Mouse (Mus musculus) MEL (cell line): ENCODE measurements at regions not wholly inside any gene's neighbourhood (a gene's known extent, or its start where the extent isn't known, plus 50 kb on each side); places are given as distances from the start of the nearest gene placed in this dataset.

ENCODE experiments used
- DNase-seq: peaks from one replicate; pipeline ENCODE4 v3.0.0; 2011; ENCODE audit warnings: low read depth, low spot score
- H3K27ac ChIP-seq: 2 replicates; pipeline ENCODE4 v1.5.1; 2012; ENCODE audit warnings: low read depth, mild to moderate bottlenecking, control low read depth, low read length, moderate library complexity; ENCODE audit not compliant: control insufficient read depth
- H3K27me3 ChIP-seq, 2 experiments: fragments of 150-350 bp in 1 of 2; sonication (generic) in 1 of 2; 2 replicates each; pipeline ENCODE4 v1.6.1; 2012; ENCODE audit warnings: low read length in 2 of 2, mild to moderate bottlenecking in 2 of 2, improper control_type of control experiment in 1 of 2, moderate library complexity in 1 of 2; ENCODE audit not compliant: insufficient read depth in 2 of 2, control insufficient read depth in 1 of 2
- H3K36me3 ChIP-seq, 2 experiments: 2 replicates each; pipeline ENCODE4 v1.6.1; 2012 to 2014; ENCODE audit warnings: low read length in 2 of 2, improper control_type of control experiment in 1 of 2, inconsistent platforms in 1 of 2, mild to moderate bottlenecking in 1 of 2; ENCODE audit not compliant: insufficient read depth in 2 of 2, control insufficient read depth in 1 of 2
- H3K4me1 ChIP-seq, 2 experiments: fragments of 150-350 bp in 1 of 2; sonication (generic) in 1 of 2; 2 replicates each; pipeline ENCODE4 v1.6.1; 2012; ENCODE audit warnings: low read length in 2 of 2, improper control_type of control experiment in 1 of 2, mild to moderate bottlenecking in 1 of 2; ENCODE audit not compliant: insufficient read depth in 2 of 2, control insufficient read depth in 1 of 2
- H3K4me3 ChIP-seq, 2 experiments: fragments of 150-350 bp in 1 of 2; sonication (generic) in 1 of 2; 2 replicates each; pipeline ENCODE4 v1.5.1; 2012; ENCODE audit warnings: low read depth in 2 of 2, low read length in 2 of 2, mild to moderate bottlenecking in 2 of 2, moderate library complexity in 2 of 2, control low read depth in 1 of 2, improper control_type of control experiment in 1 of 2; ENCODE audit not compliant: control insufficient read depth in 1 of 2, insufficient read depth in 1 of 2
- H3K79me2 ChIP-seq: 2 replicates; pipeline ENCODE4 v1.6.1; 2012; ENCODE audit warnings: mild to moderate bottlenecking, low read length, moderate library complexity; ENCODE audit not compliant: control insufficient read depth, poor library complexity, insufficient read depth
- H3K9ac ChIP-seq: 2 replicates; pipeline ENCODE4 v1.6.1; 2012; ENCODE audit warnings: low read depth, mild to moderate bottlenecking, control low read depth, low read length, moderate library complexity; ENCODE audit not compliant: control insufficient read depth, poor library complexity, severe bottlenecking
- H3K9me3 ChIP-seq: fragments of 150-350 bp; sonication (generic); replicated peaks from 2 replicates; pipeline ENCODE4 v1.6.1; 2012; ENCODE audit warnings: mild to moderate bottlenecking, low read length, improper control_type of control experiment, moderate library complexity; ENCODE audit not compliant: insufficient read depth
- BHLHE40 ChIP-seq: IDR thresholded peaks from 2 replicates; pipeline ENCODE4 v1.6.1; 2012; ENCODE audit warnings: low read depth, mild to moderate bottlenecking, inconsistent platforms, low read length, improper control_type of control experiment, borderline replicate concordance
- CHD2 ChIP-seq: IDR thresholded peaks from 2 replicates; pipeline ENCODE4 v1.6.1; 2011; ENCODE audit warnings: low read length, improper control_type of control experiment
- E2F4 ChIP-seq: IDR thresholded peaks from 2 replicates; pipeline ENCODE4 v1.6.1; 2011; ENCODE audit warnings: low read depth, low read length, improper control_type of control experiment, borderline replicate concordance
- ELF1 ChIP-seq: IDR thresholded peaks from 2 replicates; pipeline ENCODE4 v1.6.1; 2014; ENCODE audit warnings: low read depth, mild to moderate bottlenecking, inconsistent platforms, low read length, improper control_type of control experiment, moderate library complexity
- ETS1 ChIP-seq: IDR thresholded peaks from 2 replicates; pipeline ENCODE4 v1.6.1; 2012; ENCODE audit warnings: low read depth, mild to moderate bottlenecking, inconsistent platforms, low read length, improper control_type of control experiment, moderate library complexity
- GABPA ChIP-seq: IDR thresholded peaks from 2 replicates; pipeline ENCODE4 v1.6.1; 2012; ENCODE audit warnings: low read depth, mild to moderate bottlenecking, inconsistent platforms, low read length, improper control_type of control experiment, moderate library complexity
- GATA1 ChIP-seq: IDR thresholded peaks from 2 replicates; pipeline ENCODE4 v1.6.1; 2011; ENCODE audit warnings: low read depth, low read length, improper control_type of control experiment
- MYC ChIP-seq: IDR thresholded peaks from 2 replicates; pipeline ENCODE4 v1.6.1; 2011; ENCODE audit warnings: low read depth, mild to moderate bottlenecking, low read length, improper control_type of control experiment, moderate library complexity
- NELFE ChIP-seq: IDR thresholded peaks from 2 replicates; pipeline ENCODE4 v1.6.1; 2011; ENCODE audit warnings: low read depth, low read length, improper control_type of control experiment
- POLR2A ChIP-seq, 2 experiments: IDR thresholded peaks; 2 replicates each; pipeline ENCODE4 v1.6.1; 2011 to 2012; ENCODE audit warnings: low read length in 2 of 2, mild to moderate bottlenecking in 2 of 2, control low read depth in 1 of 2, improper control_type of control experiment in 1 of 2, low read depth in 1 of 2, moderate library complexity in 1 of 2; ENCODE audit not compliant: control insufficient read depth in 1 of 2, insufficient read depth in 1 of 2, poor library complexity in 1 of 2
- POLR2AphosphoS2 ChIP-seq: IDR thresholded peaks from 2 replicates; pipeline ENCODE4 v1.6.1; 2011; ENCODE audit warnings: low read length, improper control_type of control experiment
- POLR2AphosphoS5 ChIP-seq: IDR thresholded peaks from 2 replicates; pipeline ENCODE4 v1.6.1; 2012; ENCODE audit warnings: low read depth, borderline replicate concordance, mild to moderate bottlenecking, inconsistent platforms, low read length, moderate library complexity, mixed read lengths
- TBP ChIP-seq: IDR thresholded peaks from 2 replicates; pipeline ENCODE4 v1.8.0; 2011; ENCODE audit warnings: low read depth, low read length, improper control_type of control experiment
- TCF12 ChIP-seq: IDR thresholded peaks from 2 replicates; pipeline ENCODE4 v1.6.1; 2014; ENCODE audit warnings: low read depth, mild to moderate bottlenecking, inconsistent platforms, low read length, improper control_type of control experiment, moderate library complexity
- USF2 ChIP-seq, 2 experiments: IDR thresholded peaks; 2 replicates each; pipeline ENCODE4 v1.6.1; 2011 to 2012; ENCODE audit warnings: improper control_type of control experiment in 2 of 2, low read length in 2 of 2, borderline replicate concordance in 1 of 2, inconsistent platforms in 1 of 2, low read depth in 1 of 2, mild to moderate bottlenecking in 1 of 2; ENCODE audit not compliant: insufficient read depth in 1 of 2
- ZC3H11A ChIP-seq: IDR thresholded peaks from 2 replicates; pipeline ENCODE4 v1.6.1; 2012; ENCODE audit warnings: low read depth, mild to moderate bottlenecking, inconsistent platforms, low read length, improper control_type of control experiment
- ZMIZ1 ChIP-seq: IDR thresholded peaks from 2 replicates; pipeline ENCODE4 v1.6.1; 2012; ENCODE audit warnings: low read depth, mild to moderate bottlenecking, inconsistent platforms, low read length, improper control_type of control experiment, moderate library complexity
- ZNF384 ChIP-seq: IDR thresholded peaks from 2 replicates; pipeline ENCODE4 v1.6.1; 2012; ENCODE audit warnings: low read depth, mild to moderate bottlenecking, inconsistent platforms, low read length, improper control_type of control experiment

GRCm38 (mm10) chr12:56224142-56224895, 121.4 kb downstream of the Mbip start:
- no peak for DNase-seq
- Histone ChIP-seq H3K27me3 (no peaks in the 10 kb centered on the region), H3K9ac (no peak overlapping the region), H3K9me3 (no peaks in the 10 kb centered on the region), H3K36me3 (no peaks in the 10 kb centered on the region), H3K79me2 (no peaks in the 10 kb centered on the region), H3K4me3 (no peak overlapping the region), H3K4me1 (no peaks in the 10 kb centered on the region), H3K27ac (no peak overlapping the region)
- TF ChIP-seq CHD2 (no peak), POLR2AphosphoS2 (no peak), E2F4 (no peak), NELFE (no peak), TCF12 (no peak), BHLHE40 (no peak), MYC (no peak), GABPA (no peak), ZNF384 (no peak), TBP (no peak), POLR2AphosphoS5 (no peak)

DNA sequence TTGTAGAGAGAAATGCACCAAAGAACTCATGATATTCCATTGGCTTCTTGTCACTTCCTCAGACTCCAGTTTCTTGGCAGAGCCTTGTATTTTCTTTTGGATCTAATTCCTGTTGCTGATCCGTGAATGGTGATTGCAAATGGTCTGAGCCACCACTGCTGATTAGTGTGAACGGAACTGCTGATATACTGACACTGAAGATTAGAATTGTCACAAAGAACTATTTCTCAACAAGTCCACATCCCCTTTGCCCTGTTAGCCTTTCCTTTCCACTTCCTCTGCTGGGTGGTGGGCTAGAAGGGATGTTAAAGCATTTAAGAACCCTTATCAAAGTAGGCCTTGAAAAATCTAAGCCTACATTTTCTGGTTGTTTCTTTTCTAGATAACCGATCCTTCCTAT, 152.2 kb downstream of the Mbip start:
- no peak for TF ChIP-seq USF2 (IDR thresholded peaks at IDR 0.05; ENCODE audit: borderline replicate concordance in 1 of 2, insufficient read depth in 1 of 2, low read depth in 1 of 2, low read length in 2 of 2)
- no peak for TF ChIP-seq ZMIZ1
- TF ChIP-seq ETS1: no peak
- TF ChIP-seq ZC3H11A: no peak
- no peak for TF ChIP-seq GABPA
- TF ChIP-seq GATA1: no peak
- no peak for TF ChIP-seq ELF1
- no peak for TF ChIP-seq POLR2A (IDR thresholded peaks at IDR 0.05; ENCODE audit: control insufficient read depth in 1 of 2, insufficient read depth in 1 of 2, low read depth in 1 of 2, low read length in 2 of 2, poor library complexity in 1 of 2)
- Histone ChIP-seq H3K9ac (no peak overlapping the region), H3K4me1 (no peaks in the 10 kb centered on the region)

More for the DNA sequence above, 152.2 kb downstream of the Mbip start:
- Histone ChIP-seq H3K79me2 (no peaks in the 10 kb centered on the region), H3K9me3 (no peaks in the 10 kb centered on the region), H3K27ac (no peak overlapping the region), H3K4me3 (no peak overlapping the region), H3K36me3 (no peaks in the 10 kb centered on the region), H3K27me3 (no peaks in the 10 kb centered on the region; a peak in 1 of 4 replicates)
- DNase-seq: no peak
